Mouse (Mus musculus): Measurements from ENCODE around the gene Fkbp1a. TPM values are rescaled to one million over a fixed set of nuclear protein-coding genes. Genes with fewer than 3 reads are reported as not detected.
A peak's percentile ranks its signal among the peaks of the same experiment; 100 is the strongest.

Fkbp1a gene
- polyA plus RNA-seq, 1 experiment from 2014 or later = 706 TPM

DNA sequence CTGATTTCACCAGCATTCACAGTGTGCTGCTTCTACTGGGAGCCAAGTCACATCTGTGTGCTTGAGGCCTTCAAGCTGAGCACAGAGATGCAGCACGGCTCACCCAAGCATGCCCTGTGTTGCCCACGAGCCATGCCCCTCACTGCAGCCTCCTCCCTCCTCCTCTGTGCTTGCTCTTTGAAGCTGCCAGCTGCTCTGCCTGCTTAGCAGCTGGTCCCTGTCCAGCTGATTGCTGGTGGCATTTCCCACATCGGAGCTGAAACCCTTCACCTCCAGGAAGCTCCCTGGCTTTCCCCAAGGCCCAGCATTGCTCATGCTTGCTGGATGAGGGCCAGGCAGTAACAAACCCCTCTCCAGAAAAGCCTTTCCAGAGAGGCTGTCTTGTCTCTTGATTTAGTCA lies 67.7 kb downstream of the Fkbp1a start:
- H3K9ac ChIP-seq (replicated peaks; ENCODE audit: low read depth, low read length) = no peak overlapping the region
- H3K4me2 ChIP-seq (replicated peaks; ENCODE audit: low read depth, low read length) = no peak overlapping the region
- H3K27ac ChIP-seq (ENCODE audit: low read length) = no peak overlapping the region
- H3K27me3 ChIP-seq (ENCODE audit: control insufficient read depth, insufficient read depth, low read length) = no peaks in the 10 kb centered on the region
- no peaks in the 10 kb centered on the region for H3K36me3 ChIP-seq (ENCODE audit: control insufficient read depth, insufficient read depth, low read length)
- 26% methylated on average over 3 of the region's 3 CpGs for WGBS
- no peaks in the 10 kb centered on the region; the same call in 1 of the 2 replicates for H3K4me1 ChIP-seq (ENCODE audit: control insufficient read depth, insufficient read depth, low read length)
- peak; percentile 25; the same call in 1 of the 2 replicates for ATAC-seq (ENCODE audit: insufficient number of reproducible peaks, insufficient read depth, low FRiP score, low read depth)
- no peak overlapping the region for H3K4me3 ChIP-seq (ENCODE audit: low read depth, low read length)
- no peaks in the 10 kb centered on the region for H3K9me3 ChIP-seq (ENCODE audit: control insufficient read depth, low read depth, low read length)

Other genes starting within 250 kb of the Fkbp1a start
- gene 4921509C19Rik, start 66.3 kb upstream of the Fkbp1a start, polyA plus RNA-seq (2014; fragmentation: Nextera tagmentation; extraction: Ambion mirVana) = not detected in 2 replicates
- gene Nsfl1c, start 48.3 kb upstream of the Fkbp1a start, polyA plus RNA-seq (2014; fragmentation: Nextera tagmentation; extraction: Ambion mirVana) = 203 and 215 TPM in 2 replicates
- 13.3 and 14.1 TPM in 2 replicates for gene Sdcbp2, start 30.1 kb downstream of the Fkbp1a start, polyA plus RNA-seq (2014; fragmentation: Nextera tagmentation; extraction: Ambion mirVana)
- 1.5 and 1.6 TPM in 2 replicates for gene Snph, start 90.1 kb downstream of the Fkbp1a start, polyA plus RNA-seq (2014; fragmentation: Nextera tagmentation; extraction: Ambion mirVana)
- gene Rad21l, start 126.0 kb downstream of the Fkbp1a start, polyA plus RNA-seq (2014; fragmentation: Nextera tagmentation; extraction: Ambion mirVana) = not detected in 2 replicates
- gene Tmem74b, start 159.5 kb downstream of the Fkbp1a start, polyA plus RNA-seq (2014; fragmentation: Nextera tagmentation; extraction: Ambion mirVana) = 1.1 and 1.6 TPM in 2 replicates
- 43.1 and 44.3 TPM in 2 replicates for gene Psmf1, start 201.7 kb downstream of the Fkbp1a start, polyA plus RNA-seq (2014; fragmentation: Nextera tagmentation; extraction: Ambion mirVana)